Mouse (Mus musculus) small intestine, adult 2 months (tissue): ENCODE measurements around the gene Rwdd3. TPM values are rescaled to one million over a fixed set of nuclear protein-coding genes. Genes with fewer than 3 reads are reported as not detected.

Experiments
- H3K27ac ChIP-seq: fragments of 200-500 bp; 2 replicates; pipeline ENCODE4 v1.5.1; 2012; ENCODE audit warnings: low read depth, low read length, control low read depth, inconsistent platforms; ENCODE audit not compliant: insufficient read depth
- H3K27me3 ChIP-seq: fragments of 200-500 bp; 2 replicates; pipeline ENCODE4 v1.6.1; 2012; ENCODE audit warnings: mild to moderate bottlenecking, moderate library complexity, low read length, inconsistent platforms; ENCODE audit not compliant: control insufficient read depth, insufficient read depth
- H3K36me3 ChIP-seq: fragments of 200-500 bp; 2 replicates; pipeline ENCODE4 v1.6.1; 2012; ENCODE audit warnings: mild to moderate bottlenecking, low read length, control low read depth, inconsistent platforms; ENCODE audit not compliant: control insufficient read depth, insufficient read depth
- H3K4me1 ChIP-seq: fragments of 200-500 bp; 2 replicates; pipeline ENCODE4 v1.6.1; 2012; ENCODE audit warnings: low read length, inconsistent platforms, mixed read lengths; ENCODE audit not compliant: control insufficient read depth, insufficient read depth, insufficient read length
- H3K4me3 ChIP-seq: fragments of 200-500 bp; 2 replicates; pipeline ENCODE4 v1.5.1; 2012; ENCODE audit warnings: low read depth, mild to moderate bottlenecking, control low read depth, inconsistent platforms, low read length, moderate library complexity
- CTCF ChIP-seq: fragments of 200-500 bp; IDR thresholded peaks from 2 replicates; pipeline ENCODE4 v1.5.1; 2012; ENCODE audit warnings: low read depth, mild to moderate bottlenecking, control low read depth, inconsistent platforms, low read length, moderate library complexity, mixed read lengths; ENCODE audit not compliant: insufficient replicate concordance, insufficient read length; ENCODE audit errors: extremely low read depth
- POLR2A ChIP-seq: fragments of 200-500 bp; IDR thresholded peaks from 2 replicates; pipeline ENCODE4 v1.6.1; 2012; ENCODE audit warnings: low read depth, mild to moderate bottlenecking, control low read depth, inconsistent platforms, low read length, moderate library complexity
- WGBS: fragments of 180-500 bp; shearing (Covaris S2); methylation state at CpG from one replicate; pipeline ENCODE4 v1.1.7; 2018; 5-methylcytosine and 5-hydroxymethylcytosine counted together
- polyA plus RNA-seq: library from polyadenylated mRNA; depleted of rRNA; stranded (reverse); fragments of >200 nt; gene quantifications from 2 replicates; pipeline ENCODE4 v1.2.3, GENCODE M21; 2012

Gene Rwdd3
- polyA plus RNA-seq, 1 experiment = 0.56 TPM

GRCm38 (mm10) chr3:121159566-121159965, 11.9 kb downstream of the Rwdd3 start:
- H3K36me3 ChIP-seq = no peaks in the 10 kb centered on the region
- 82% methylated on average over 10 of the region's 10 CpGs for WGBS
- TF ChIP-seq POLR2A (no peak), CTCF (no peak)
- H3K27ac ChIP-seq = no peak overlapping the region
- H3K27me3 ChIP-seq = no peaks in the 10 kb centered on the region
- H3K4me1 ChIP-seq = no peaks in the 10 kb centered on the region
- H3K4me3 ChIP-seq = no peak overlapping the region

GRCm38 (mm10) chr3:121158901-121159351, 12.6 kb downstream of the Rwdd3 start:
- H3K4me3 ChIP-seq = no peak overlapping the region
- no peaks in the 10 kb centered on the region for H3K27me3 ChIP-seq
- TF ChIP-seq POLR2A (no peak), CTCF (no peak)
- no peaks in the 10 kb centered on the region for H3K36me3 ChIP-seq
- H3K27ac ChIP-seq = no peak overlapping the region
- H3K4me1 ChIP-seq = no peaks in the 10 kb centered on the region
- 94% methylated on average over 16 of the region's 16 CpGs for WGBS

GRCm38 (mm10) chr3:121157546-121158330, 13.8 kb downstream of the Rwdd3 start:
- Histone ChIP-seq H3K36me3 (no peaks in the 10 kb centered on the region), H3K27ac (no peak overlapping the region), H3K4me1 (no peaks in the 10 kb centered on the region), H3K27me3 (no peaks in the 10 kb centered on the region), H3K4me3 (no peak overlapping the region)
- 92% methylated on average over 10 of the region's 10 CpGs for WGBS
- no peak for TF ChIP-seq POLR2A
- TF ChIP-seq CTCF = no peak

- H3K4me3 ChIP-seq = no peak overlapping the region
- TF ChIP-seq CTCF = no peak
- no peak for TF ChIP-seq POLR2A
- 87% methylated on average over 11 of the region's 11 CpGs for WGBS
- no peak overlapping the region for H3K27ac ChIP-seq
- no peaks in the 10 kb centered on the region for H3K27me3 ChIP-seq
- no peaks in the 10 kb centered on the region for H3K4me1 ChIP-seq
- H3K36me3 ChIP-seq = no peaks in the 10 kb centered on the region
These were observed 14.9 kb downstream of the Rwdd3 start for GRCm38 (mm10) chr3:121156451-121157186.

GRCm38 (mm10) chr3:121156043-121156442, 15.5 kb downstream of the Rwdd3 start:
- H3K4me1 ChIP-seq = no peaks in the 10 kb centered on the region
- TF ChIP-seq POLR2A (no peak), CTCF (no peak)
- no peak overlapping the region for H3K27ac ChIP-seq
- no peaks in the 10 kb centered on the region for H3K27me3 ChIP-seq
- 77% methylated on average over 7 of the region's 7 CpGs for WGBS
- H3K4me3 ChIP-seq = no peak overlapping the region
- no peaks in the 10 kb centered on the region for H3K36me3 ChIP-seq

GRCm38 (mm10) chr3:121133937-121134336, 37.6 kb downstream of the Rwdd3 start:
- TF ChIP-seq POLR2A (no peak), CTCF (no peak)
- no peak overlapping the region for H3K4me3 ChIP-seq
- 77% methylated on average over 11 of the region's 11 CpGs for WGBS

GRCm38 (mm10) chr3:121133039-121133438, 38.5 kb downstream of the Rwdd3 start:
- H3K27me3 ChIP-seq = no peaks in the 10 kb centered on the region
- H3K4me1 ChIP-seq = no peaks in the 10 kb centered on the region
- TF ChIP-seq CTCF (no peak), POLR2A (no peak)
- no peaks in the 10 kb centered on the region for H3K36me3 ChIP-seq
- H3K4me3 ChIP-seq = no peak overlapping the region
- no peak overlapping the region for H3K27ac ChIP-seq
- WGBS = 70% methylated on average over 5 of the region's 5 CpGs

More at GRCm38 (mm10) chr3:121133937-121134336, 37.6 kb downstream of the Rwdd3 start:
- Histone ChIP-seq H3K27ac (no peak overlapping the region), H3K4me1 (no peaks in the 10 kb centered on the region), H3K27me3 (no peaks in the 10 kb centered on the region), H3K36me3 (no peaks in the 10 kb centered on the region)
